Mouse (Mus musculus): Measurements from ENCODE around the gene Polr3g.
"Not testable (repeated sequence)": the region's sequence is repeated elsewhere in the genome, so short reads cannot be mapped to it uniquely, and the experiment has no call there.

The Polr3g gene

GRCm38 (mm10) chr13:81627861-81628260, 83.0 kb downstream of the Polr3g start:
- DNase-seq = not testable (repeated sequence)

Data from cerebellum, adult 9-11 months (tissue).